Mouse (Mus musculus): ENCODE data around the gene Btbd17. TPM values are rescaled to one million over a fixed set of nuclear protein-coding genes. Genes with fewer than 3 reads are reported as not detected.
A peak's percentile ranks its signal among the peaks of the same experiment; 100 is the strongest.

The Btbd17 gene
- polyA plus RNA-seq, 1 experiment from 2014 or later: 20.4 TPM

DNA sequence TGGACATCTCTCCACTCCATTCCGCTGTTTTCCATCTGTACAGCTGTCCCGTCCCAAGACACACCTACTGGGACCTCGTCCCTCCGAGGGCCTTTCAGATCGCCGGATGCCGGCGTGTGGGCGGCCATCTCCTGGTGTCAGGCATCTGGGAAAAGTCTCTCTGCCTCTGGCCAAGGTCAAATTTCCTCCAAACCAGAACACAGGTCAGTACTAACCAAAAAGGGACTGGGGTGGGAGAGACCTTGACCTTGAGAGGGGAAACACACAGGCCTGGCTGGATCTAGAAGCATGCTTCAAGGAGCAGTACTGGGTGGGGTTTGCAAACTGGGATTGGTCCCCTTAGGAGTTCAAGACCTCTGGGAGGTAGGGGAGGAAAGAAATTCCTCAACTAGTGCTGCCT lies 6.0 kb downstream of the Btbd17 start:
- WGBS: 54% methylated on average over 9 of the region's 9 CpGs
- ATAC-seq (ENCODE audit: low read depth): no peak
- Histone ChIP-seq H3K9ac (replicated peaks; ENCODE audit: low read depth, low read length) (no peak overlapping the region), H3K4me3 (ENCODE audit: low read depth, low read length) (no peak overlapping the region), H3K27me3 (ENCODE audit: control insufficient read depth, insufficient read depth, low read length) (peaks cover 3% of the 10 kb centered on the region; the same call in 1 of the 2 replicates), H3K9me3 (ENCODE audit: control insufficient read depth, low read length) (no peaks in the 10 kb centered on the region), H3K27ac (ENCODE audit: low read depth, low read length) (no peak overlapping the region), H3K4me1 (ENCODE audit: control insufficient read depth, insufficient read depth, low read length) (peaks cover 13% of the 10 kb centered on the region), H3K4me2 (ENCODE audit: low read depth, low read length) (no peak overlapping the region), H3K36me3 (ENCODE audit: control insufficient read depth, insufficient read depth, low read length) (no peaks in the 10 kb centered on the region)

GRCm38 (mm10) chr11:114789061-114789714 lies 6.6 kb downstream of the Btbd17 start:
- 10% methylated on average over 30 of the region's 30 CpGs for WGBS
- Histone ChIP-seq H3K9me3 (ENCODE audit: control insufficient read depth, low read length) (no peaks in the 10 kb centered on the region), H3K27ac (ENCODE audit: low read depth, low read length) (no peak overlapping the region), H3K9ac (replicated peaks; ENCODE audit: low read depth, low read length) (no peak overlapping the region), H3K27me3 (ENCODE audit: control insufficient read depth, insufficient read depth, low read length) (peaks cover 3% of the 10 kb centered on the region; the same call in 1 of the 2 replicates), H3K4me1 (ENCODE audit: control insufficient read depth, insufficient read depth, low read length) (peaks cover 13% of the 10 kb centered on the region), H3K4me3 (ENCODE audit: low read depth, low read length) (no peak overlapping the region), H3K36me3 (ENCODE audit: control insufficient read depth, insufficient read depth, low read length) (no peaks in the 10 kb centered on the region), H3K4me2 (ENCODE audit: low read depth, low read length) (peak overlapping the region; percentile 41)
- ATAC-seq (ENCODE audit: low read depth): peak; percentile 56; the same call in 1 of the 2 replicates

- ATAC-seq (ENCODE audit: low read depth): no peak
Measured at GRCm38 (mm10) chr11:114787611-114788010, 8.1 kb downstream of the Btbd17 start.

GRCm38 (mm10) chr11:114786326-114786725 lies 9.4 kb downstream of the Btbd17 start:
- no peaks in the 10 kb centered on the region for H3K9me3 ChIP-seq (ENCODE audit: control insufficient read depth, low read length)
- H3K9ac ChIP-seq (replicated peaks; ENCODE audit: low read depth, low read length): peak overlapping the region; percentile 47
- H3K36me3 ChIP-seq (ENCODE audit: control insufficient read depth, insufficient read depth, low read length): no peaks in the 10 kb centered on the region
- peak; percentile 57; the same call in 1 of the 2 replicates for ATAC-seq (ENCODE audit: low read depth)
- 2% methylated on average over 43 of the region's 43 CpGs for WGBS
- peaks cover 3% of the 10 kb centered on the region; the same call in 1 of the 2 replicates for H3K27me3 ChIP-seq (ENCODE audit: control insufficient read depth, insufficient read depth, low read length)
- no peak overlapping the region for H3K27ac ChIP-seq (ENCODE audit: low read depth, low read length)
- peak overlapping the region; percentile 19 for H3K4me3 ChIP-seq (ENCODE audit: low read depth, low read length)
- no peaks in the 10 kb centered on the region for H3K4me1 ChIP-seq (ENCODE audit: control insufficient read depth, insufficient read depth, low read length)
- H3K4me2 ChIP-seq (ENCODE audit: low read depth, low read length): peak overlapping the region; percentile 47

More at GRCm38 (mm10) chr11:114787611-114788010, 8.1 kb downstream of the Btbd17 start:
- Histone ChIP-seq H3K4me3 (ENCODE audit: low read depth, low read length) (no peak overlapping the region), H3K27me3 (ENCODE audit: control insufficient read depth, insufficient read depth, low read length) (peaks cover 3% of the 10 kb centered on the region; the same call in 1 of the 2 replicates), H3K4me2 (ENCODE audit: low read depth, low read length) (no peak overlapping the region), H3K36me3 (ENCODE audit: control insufficient read depth, insufficient read depth, low read length) (no peaks in the 10 kb centered on the region), H3K9ac (replicated peaks; ENCODE audit: low read depth, low read length) (no peak overlapping the region), H3K27ac (ENCODE audit: low read depth, low read length) (no peak overlapping the region), H3K4me1 (ENCODE audit: control insufficient read depth, insufficient read depth, low read length) (peaks cover 7% of the 10 kb centered on the region), H3K9me3 (ENCODE audit: control insufficient read depth, low read length) (no peaks in the 10 kb centered on the region)
- 80% methylated on average over 3 of the region's 3 CpGs for WGBS

DNA sequence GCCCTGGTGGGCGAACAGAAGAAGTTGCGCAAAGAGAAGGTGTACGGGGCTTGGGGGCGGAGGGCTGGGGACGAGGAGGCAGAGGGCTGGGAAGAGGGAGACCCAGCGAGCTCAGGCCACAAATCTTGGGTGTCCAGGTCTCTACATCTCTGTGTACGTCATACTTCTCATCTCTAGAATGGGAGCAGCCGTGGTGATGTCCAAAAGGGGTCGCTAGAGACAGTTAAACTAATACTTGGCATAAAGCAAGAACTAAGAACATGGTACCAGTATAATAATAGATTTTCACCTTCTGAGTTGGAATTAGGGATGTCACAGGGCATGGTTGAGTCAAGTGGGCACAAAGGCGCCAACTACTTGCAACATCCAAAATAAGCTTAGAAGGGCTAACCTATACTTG lies 9.9 kb downstream of the Btbd17 start:
- peak overlapping the region; percentile 19; the same call in 1 of the 2 replicates for H3K4me3 ChIP-seq (ENCODE audit: low read depth, low read length)
- H3K4me2 ChIP-seq (ENCODE audit: low read depth, low read length): peak overlapping the region; percentile 47
- no peaks in the 10 kb centered on the region for H3K36me3 ChIP-seq (ENCODE audit: control insufficient read depth, insufficient read depth, low read length)
- 51% methylated on average over 10 of the region's 10 CpGs for WGBS
- H3K27ac ChIP-seq (ENCODE audit: low read depth, low read length): no peak overlapping the region
- no peaks in the 10 kb centered on the region for H3K4me1 ChIP-seq (ENCODE audit: control insufficient read depth, insufficient read depth, low read length)
- H3K9me3 ChIP-seq (ENCODE audit: control insufficient read depth, low read length): no peaks in the 10 kb centered on the region
- peak overlapping the region; percentile 47 for H3K9ac ChIP-seq (replicated peaks; ENCODE audit: low read depth, low read length)
- H3K27me3 ChIP-seq (ENCODE audit: control insufficient read depth, insufficient read depth, low read length): peaks cover 3% of the 10 kb centered on the region; the same call in 1 of the 2 replicates
- no peak for ATAC-seq (ENCODE audit: low read depth)

DNA sequence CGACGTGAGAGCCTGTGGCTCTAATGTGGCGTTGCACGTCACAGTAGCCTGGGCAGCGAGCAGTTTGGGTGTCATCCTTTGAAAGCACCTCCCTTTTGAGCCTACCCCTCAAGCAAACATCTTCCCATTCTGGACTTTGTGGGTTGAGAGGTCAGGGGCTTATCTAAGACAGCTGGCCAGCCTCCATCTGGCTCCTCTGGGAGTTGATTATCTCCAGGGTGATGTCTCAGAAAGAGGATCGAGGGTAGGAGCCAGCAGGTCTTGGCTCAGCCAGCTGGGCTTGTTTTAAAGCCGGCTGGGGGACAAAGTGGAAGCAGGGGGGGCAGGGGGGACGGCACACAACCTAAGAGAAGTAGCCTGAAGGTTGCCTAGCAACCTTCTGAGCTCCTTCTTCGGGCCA lies 15.7 kb downstream of the Btbd17 start:
- H3K4me2 ChIP-seq (ENCODE audit: low read depth, low read length): no peak overlapping the region
- H3K4me1 ChIP-seq (ENCODE audit: control insufficient read depth, insufficient read depth, low read length): peaks cover 5% of the 10 kb centered on the region
- WGBS: 47% methylated on average over 9 of the region's 9 CpGs
- no peak overlapping the region for H3K27ac ChIP-seq (ENCODE audit: low read depth, low read length)
- no peaks in the 10 kb centered on the region for H3K9me3 ChIP-seq (ENCODE audit: control insufficient read depth, low read length)
- H3K36me3 ChIP-seq (ENCODE audit: control insufficient read depth, insufficient read depth, low read length): no peaks in the 10 kb centered on the region
- no peak for ATAC-seq (ENCODE audit: low read depth)
- no peak overlapping the region for H3K4me3 ChIP-seq (ENCODE audit: low read depth, low read length)
- H3K9ac ChIP-seq (replicated peaks; ENCODE audit: low read depth, low read length): no peak overlapping the region
- no peaks in the 10 kb centered on the region for H3K27me3 ChIP-seq (ENCODE audit: control insufficient read depth, insufficient read depth, low read length)

- 87% methylated on average over 2 of the region's 2 CpGs for WGBS
- no peaks in the 10 kb centered on the region for H3K9me3 ChIP-seq (ENCODE audit: control insufficient read depth, low read length)
- no peaks in the 10 kb centered on the region for H3K27me3 ChIP-seq (ENCODE audit: control insufficient read depth, insufficient read depth, low read length)
- H3K4me1 ChIP-seq (ENCODE audit: control insufficient read depth, insufficient read depth, low read length): no peaks in the 10 kb centered on the region
- H3K4me3 ChIP-seq (ENCODE audit: low read depth, low read length): no peak overlapping the region
- no peak for ATAC-seq (ENCODE audit: low read depth)
- H3K36me3 ChIP-seq (ENCODE audit: control insufficient read depth, insufficient read depth, low read length): no peaks in the 10 kb centered on the region
- H3K9ac ChIP-seq (replicated peaks; ENCODE audit: low read depth, low read length): no peak overlapping the region
- H3K27ac ChIP-seq (ENCODE audit: low read depth, low read length): no peak overlapping the region
- no peak overlapping the region for H3K4me2 ChIP-seq (ENCODE audit: low read depth, low read length)
Measured at GRCm38 (mm10) chr11:114771896-114772295, 23.8 kb downstream of the Btbd17 start.

GRCm38 (mm10) chr11:114769911-114770310 lies 25.8 kb downstream of the Btbd17 start:
- WGBS: 37% methylated on average over 6 of the region's 6 CpGs
- Histone ChIP-seq H3K4me2 (ENCODE audit: low read depth, low read length) (no peak overlapping the region), H3K9me3 (ENCODE audit: control insufficient read depth, low read length) (no peaks in the 10 kb centered on the region), H3K27ac (ENCODE audit: low read depth, low read length) (no peak overlapping the region), H3K36me3 (ENCODE audit: control insufficient read depth, insufficient read depth, low read length) (no peaks in the 10 kb centered on the region), H3K9ac (replicated peaks; ENCODE audit: low read depth, low read length) (no peak overlapping the region), H3K4me3 (ENCODE audit: low read depth, low read length) (no peak overlapping the region), H3K27me3 (ENCODE audit: control insufficient read depth, insufficient read depth, low read length) (peaks cover 3% of the 10 kb centered on the region; the same call in 1 of the 2 replicates), H3K4me1 (ENCODE audit: control insufficient read depth, insufficient read depth, low read length) (no peaks in the 10 kb centered on the region)
- ATAC-seq (ENCODE audit: low read depth): peak; percentile 58; the same call in 1 of the 2 replicates

Measured in neural tube, embryonic 14.5 days (tissue).